Mouse (Mus musculus): ENCODE results near the gene Tmem132b.

DNA sequence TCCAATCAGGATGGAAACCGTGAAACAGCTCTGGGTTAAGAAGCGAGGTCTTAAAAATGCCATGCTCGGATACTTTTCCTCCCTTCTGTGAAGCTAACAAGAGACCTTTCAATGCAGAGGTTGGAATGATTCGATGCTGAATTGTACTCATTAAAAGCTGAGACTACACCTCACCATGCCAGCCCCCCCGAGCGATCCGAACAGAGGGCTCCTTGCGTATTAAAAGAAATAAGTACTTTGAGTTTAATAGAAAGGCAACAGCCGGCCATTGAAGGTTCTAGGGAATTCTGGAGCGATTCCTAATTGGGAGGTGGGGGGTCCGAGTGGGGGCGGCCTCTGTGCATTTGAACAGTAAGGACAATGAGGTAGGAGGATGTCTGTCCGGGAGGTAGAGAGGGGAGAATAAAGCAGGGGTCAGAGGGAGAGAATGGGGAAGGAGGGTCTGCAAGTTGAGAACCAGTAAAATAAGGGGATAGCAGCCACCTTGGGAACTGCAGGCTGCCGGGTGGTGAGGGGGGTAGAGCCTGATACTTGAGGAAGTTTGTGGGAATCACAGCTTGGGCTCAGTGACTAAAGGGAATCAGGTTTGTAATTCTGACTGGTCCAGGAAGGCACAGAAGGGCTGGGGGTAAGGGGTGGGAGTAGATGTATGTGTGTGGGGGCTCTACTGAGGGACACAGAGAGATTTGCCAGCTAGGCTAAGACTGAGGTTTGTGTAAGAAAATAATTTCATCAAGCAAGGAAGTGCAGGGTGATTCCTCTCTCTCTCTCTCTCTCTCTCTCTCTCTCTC lies 127.6 kb downstream of the Tmem132b start:
- TF ChIP-seq CTCF (IDR thresholded peaks at IDR 0.05; ENCODE audit: extremely low read depth, insufficient read length, insufficient replicate concordance, low read depth, low read length) = no peak
- TF ChIP-seq POLR2A (IDR thresholded peaks at IDR 0.05; ENCODE audit: low read depth, low read length) = no peak
